In the genomic region with DNA sequence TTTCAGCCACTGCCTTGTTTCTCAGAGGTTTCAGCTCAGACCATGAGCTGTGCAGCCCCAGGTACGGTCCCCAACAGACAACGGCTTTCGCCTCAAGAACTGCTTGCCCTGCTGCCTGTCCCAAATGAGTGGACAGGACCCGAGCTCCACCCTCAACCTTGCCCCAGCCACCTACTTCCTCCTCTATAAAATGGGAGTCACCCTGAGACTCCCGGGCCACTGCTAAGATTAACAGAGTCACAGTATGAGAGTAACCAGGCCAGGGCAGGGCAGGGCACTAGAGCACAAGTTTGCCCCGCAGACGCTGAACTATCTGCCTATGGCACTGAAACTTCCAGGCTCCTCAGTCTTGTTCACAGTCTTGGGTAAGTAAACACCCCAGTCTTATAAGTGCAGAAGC, we compare ENCODE assay signal across 26 mouse cellular contexts. TPM values are rescaled to one million over a fixed set of nuclear protein-coding genes. Genes with fewer than 3 reads are reported as not detected.
DNase-seq lines count a peak whose midpoint lies in the region; ATAC-seq and TF ChIP-seq lines count a peak whose summit lies in the region.
"Had no signal": no experiment of that assay in that cellular context is flagged by ENCODE, and none has a peak within 500 bp of the region (broad histone marks: within the 10 kb centered on the region; RNA-seq: fewer than 3 reads in every experiment).

No protein-coding gene starts in this region.

- no peak for TF ChIP-seq POLR2A in embryonic fibroblast, embryonic 13.5 days (IDR thresholded peaks at IDR 0.05; ENCODE audit: low read depth, low read length)
- TF ChIP-seq POLR2A in limb, embryonic 14.5 days (IDR thresholded peaks at IDR 0.05; ENCODE audit: borderline replicate concordance, extremely low read depth, insufficient read depth, insufficient read length) = no peak

- peaks cover 5% of the 10 kb centered on the region; the same call in 1 of the 2 replicates for H3K36me3 ChIP-seq in heart, embryonic 10.5 days
- no peaks in the 10 kb centered on the region for H3K36me3 ChIP-seq in heart, postnatal 0 days (replicated peaks; ENCODE audit: control insufficient read depth, insufficient read depth, low read length)
- H3K36me3 ChIP-seq in limb, embryonic 14.5 days (ENCODE audit: control insufficient read depth, insufficient read depth, low read length) = no peaks in the 10 kb centered on the region
- H3K36me3 ChIP-seq: forebrain, embryonic 15.5 days; hindbrain, embryonic 15.5 days; intestine, embryonic 15.5 days; liver, embryonic 12.5 days; midbrain, embryonic 12.5 days had no signal

- no peak for TF ChIP-seq CTCF in heart, postnatal 0 days (IDR thresholded peaks at IDR 0.05; ENCODE audit: low read depth)
- no peak for TF ChIP-seq CTCF in embryonic fibroblast, embryonic 13.5 days (IDR thresholded peaks at IDR 0.05; ENCODE audit: borderline replicate concordance, insufficient read depth, low read length)

- no peak overlapping the region for H3K4me3 ChIP-seq in heart, embryonic 10.5 days
- no peak overlapping the region for H3K4me3 ChIP-seq in heart, postnatal 0 days (ENCODE audit: low read depth, low read length)
- H3K4me3 ChIP-seq in embryonic fibroblast, embryonic 13.5 days (ENCODE audit: insufficient read depth, low read length) = no peak overlapping the region
- no peak overlapping the region for H3K4me3 ChIP-seq in limb, embryonic 14.5 days (replicated peaks; ENCODE audit: low read length)
- H3K4me3 ChIP-seq: forebrain, embryonic 15.5 days; hindbrain, embryonic 15.5 days; intestine, embryonic 15.5 days; left cerebral cortex, adult 2 months; liver, embryonic 12.5 days; midbrain, embryonic 12.5 days had no signal

- no peak overlapping the region for H3K4me2 ChIP-seq in heart, postnatal 0 days (ENCODE audit: low read depth, low read length)
- H3K4me2 ChIP-seq in limb, embryonic 14.5 days (replicated peaks; ENCODE audit: low read depth, low read length, severe bottlenecking) = no peak overlapping the region
- H3K4me2 ChIP-seq: forebrain, embryonic 15.5 days; hindbrain, embryonic 15.5 days; intestine, embryonic 15.5 days; liver, embryonic 12.5 days; midbrain, embryonic 12.5 days had no signal

- DNase-seq in heart, embryonic 10.5 days (ENCODE audit: low spot score) = no peak
- no peak for DNase-seq in heart, postnatal 10 days
- no peak for DNase-seq in heart, postnatal 0 days (ENCODE audit: low spot score)
- no peak for DNase-seq in heart, postnatal 25 days (ENCODE audit: low spot score)
- DNase-seq in limb, embryonic 14.5 days (ENCODE audit: low spot score) = no peak
- DNase-seq in right cerebral cortex, postnatal 36 days (ENCODE audit: low spot score in 2 of 2) = no peak
- DNase-seq in left cerebral cortex, adult 11 months (ENCODE audit: low spot score) = no peak
- DNase-seq: adrenal gland, adult 8-10 months; B cell, adult 2 months; cerebellum, adult 18-20 months; cerebellum, postnatal 25 days; gastrocnemius, postnatal 25 days; kidney, postnatal 4 days; lung, adult 2 months; lung, postnatal 14 days; thymus, adult 2 months had no signal

- H3K9ac ChIP-seq in heart, postnatal 0 days (replicated peaks; ENCODE audit: low read depth, low read length) = no peak overlapping the region
- H3K9ac ChIP-seq in limb, embryonic 14.5 days (ENCODE audit: low read depth, low read length, severe bottlenecking) = 0 out of 2 replicates have a peak overlapping the region, but pooled peaks have one; percentile 31
- H3K9ac ChIP-seq: forebrain, embryonic 15.5 days; hindbrain, embryonic 15.5 days; intestine, embryonic 15.5 days; liver, embryonic 12.5 days; midbrain, embryonic 12.5 days had no signal

- H3K9me3 ChIP-seq in heart, embryonic 10.5 days = no peaks in the 10 kb centered on the region
- H3K9me3 ChIP-seq in heart, postnatal 0 days (replicated peaks; ENCODE audit: control insufficient read depth, low read length) = no peaks in the 10 kb centered on the region
- no peaks in the 10 kb centered on the region for H3K9me3 ChIP-seq in limb, embryonic 14.5 days (ENCODE audit: control insufficient read depth, low read length)
- H3K9me3 ChIP-seq: forebrain, embryonic 15.5 days; hindbrain, embryonic 15.5 days; intestine, embryonic 15.5 days; liver, embryonic 12.5 days; midbrain, embryonic 12.5 days had no signal

- peaks cover 98% of the 10 kb centered on the region for H3K4me1 ChIP-seq in heart, embryonic 10.5 days
- H3K4me1 ChIP-seq in heart, postnatal 0 days (ENCODE audit: control insufficient read depth, insufficient read depth) = peaks cover 27% of the 10 kb centered on the region
- H3K4me1 ChIP-seq in embryonic fibroblast, embryonic 13.5 days (ENCODE audit: control insufficient read depth, insufficient read depth, low read length) = peaks cover 10% of the 10 kb centered on the region
- peaks cover 84% of the 10 kb centered on the region for H3K4me1 ChIP-seq in limb, embryonic 14.5 days (ENCODE audit: control insufficient read depth, insufficient read depth, low read length)

- H3K27ac ChIP-seq in heart, embryonic 10.5 days = peak overlapping the region; percentile 90
- peak overlapping the region; percentile 26 for H3K27ac ChIP-seq in heart, postnatal 0 days (ENCODE audit: low read depth)
- H3K27ac ChIP-seq in embryonic fibroblast, embryonic 13.5 days (ENCODE audit: insufficient read depth, low read length) = peak overlapping the region; percentile 14
- H3K27ac ChIP-seq in limb, embryonic 14.5 days (replicated peaks; ENCODE audit: low read depth, low read length) = no peak overlapping the region
- H3K27ac ChIP-seq: forebrain, embryonic 15.5 days; hindbrain, embryonic 15.5 days; intestine, embryonic 15.5 days; left cerebral cortex, adult 2 months; liver, embryonic 12.5 days; midbrain, embryonic 12.5 days had no signal

- ATAC-seq in heart, postnatal 0 days (ENCODE audit: insufficient read depth, low read depth) = no peak
- ATAC-seq in limb, embryonic 14.5 days (ENCODE audit: low FRiP score, low read depth) = no peak
- ATAC-seq: forebrain, embryonic 15.5 days; intestine, embryonic 15.5 days; liver, embryonic 12.5 days had no signal

- WGBS in heart, embryonic 10.5 days = 63% methylated on average over 7 of the region's 7 CpGs
- 57% methylated on average over 7 of the region's 7 CpGs for WGBS in heart, postnatal 0 days
- 63% methylated on average over 7 of the region's 7 CpGs for WGBS in limb, embryonic 14.5 days

- intact Hi-C loops in heart, postnatal 10 days (cut with DNase I) = no loop called here
- intact Hi-C loops in heart, postnatal 25 days (cut with DNase I) = no loop called here

- H3K27me3 ChIP-seq in heart, embryonic 10.5 days (ENCODE audit: insufficient read depth, poor library complexity, severe bottlenecking) = no peaks in the 10 kb centered on the region
- H3K27me3 ChIP-seq in heart, postnatal 0 days (ENCODE audit: control insufficient read depth, insufficient read depth, low read length) = no peaks in the 10 kb centered on the region
- H3K27me3 ChIP-seq in limb, embryonic 14.5 days (ENCODE audit: control insufficient read depth, insufficient read depth, low read length) = no peaks in the 10 kb centered on the region
- H3K27me3 ChIP-seq: forebrain, embryonic 15.5 days; intestine, embryonic 15.5 days had no signal

- TF ChIP-seq EP300 in heart, postnatal 0 days (IDR thresholded peaks at IDR 0.05; ENCODE audit: low read depth) = no peak

RNA-seq across cellular contexts. Expression of a gene that starts 34.9 kb away (rescaled TPM):
- polyA plus RNA-seq in heart, embryonic 10.5 days (2016; fragmentation: Nextera tagmentation; extraction: Ambion mirVana) = 17.9 and 18.8 TPM in 2 replicates
- total RNA-seq in heart, postnatal 10 days (2021) = 10 to 100 TPM; 35.3 to 47.0 TPM
- 50.5 and 63.2 TPM in 2 replicates for total RNA-seq in heart, postnatal 0 days (2014; rRNA removed; ENCODE audit: low replicate concordance)
- 4.9 and 5.0 TPM in 2 replicates for polyA plus RNA-seq in heart, postnatal 0 days (2015; fragmentation: Nextera tagmentation; extraction: Ambion mirVana)
- total RNA-seq in heart, postnatal 25 days (2021) = 10 to 100 TPM; 15.2 to 18.4 TPM
- 101 and 119 TPM in 2 replicates for polyA plus RNA-seq in embryonic fibroblast, embryonic 13.5 days (2011; ENCODE audit: insufficient read length, low read depth, missing spikeins)
- 21.8 and 29.6 TPM in 2 replicates for polyA plus RNA-seq in limb, embryonic 14.5 days (2012; rRNA removed)
- polyA plus RNA-seq in limb, embryonic 14.5 days (2014; fragmentation: Nextera tagmentation; extraction: Ambion mirVana) = 6.2 and 7.0 TPM in 2 replicates
- total RNA-seq: megakaryocyte progenitor cell, adult 5-6 weeks; MEL; neutrophil, adult 5-6 weeks had no signal

RNA-seq across cellular contexts. Expression of a gene that starts 43.9 kb away (rescaled TPM):
- polyA plus RNA-seq in heart, embryonic 10.5 days (2016; fragmentation: Nextera tagmentation; extraction: Ambion mirVana) = 5.7 and 6.3 TPM in 2 replicates
- 1 to 10 TPM; 6.8 to 7.7 TPM for total RNA-seq in heart, postnatal 10 days (2021)
- 1.6 and 2.9 TPM in 2 replicates for total RNA-seq in heart, postnatal 0 days (2014; rRNA removed; ENCODE audit: low replicate concordance)
- polyA plus RNA-seq in heart, postnatal 0 days (2015; fragmentation: Nextera tagmentation; extraction: Ambion mirVana) = 3.7 and 4.4 TPM in 2 replicates
- 1 to 10 TPM; 4.8 to 6.3 TPM for total RNA-seq in heart, postnatal 25 days (2021)
- 21.3 and 23.5 TPM in 2 replicates for polyA plus RNA-seq in embryonic fibroblast, embryonic 13.5 days (2011; ENCODE audit: insufficient read length, low read depth, missing spikeins)
- 10.0 and 13.7 TPM in 2 replicates for polyA plus RNA-seq in limb, embryonic 14.5 days (2012; rRNA removed)
- 10.4 and 10.6 TPM in 2 replicates for polyA plus RNA-seq in limb, embryonic 14.5 days (2014; fragmentation: Nextera tagmentation; extraction: Ambion mirVana)
